Mouse (Mus musculus): Measurements from ENCODE around the gene Prom2.

Prom2 gene

DNA sequence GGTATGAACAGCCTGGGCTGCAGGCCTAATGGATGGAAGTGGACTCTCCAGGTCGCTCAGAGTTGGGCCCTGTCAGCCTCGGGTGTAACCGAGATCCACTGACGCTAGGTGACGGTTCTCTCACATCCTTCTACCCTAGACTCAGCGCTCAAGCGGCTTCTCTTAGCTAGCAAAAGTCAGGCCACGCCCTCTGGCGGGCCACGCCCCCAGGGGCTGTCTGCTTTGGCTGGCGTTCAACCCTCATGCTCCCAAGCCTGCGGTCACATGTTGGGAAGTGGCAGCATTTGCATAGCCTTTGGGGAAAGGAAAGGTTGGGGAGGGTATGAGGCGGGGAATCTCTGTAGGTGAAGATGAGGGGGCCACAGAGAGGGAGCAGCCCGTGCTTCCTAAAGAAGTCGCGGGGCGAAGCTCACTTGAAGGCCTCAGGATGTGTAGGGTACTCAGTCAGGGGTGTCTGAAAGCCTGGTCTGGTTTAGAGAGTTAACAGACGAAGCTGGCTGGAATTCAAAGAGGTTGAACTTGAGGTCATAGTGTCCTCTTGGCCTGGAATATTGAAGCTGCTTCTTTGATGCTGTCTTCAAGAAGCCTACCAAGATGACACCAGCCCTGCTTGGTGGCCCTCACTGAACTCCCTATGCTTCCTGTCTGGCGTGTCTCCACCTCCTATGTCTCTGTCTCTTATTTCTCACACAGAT is 56.6 kb downstream of the Prom2 start:
- DNase-seq (ENCODE audit: low spot score in 2 of 2) = peak in 1 of 2 experiments; percentile 52

GRCm38 (mm10) chr2:127483001-127483400 is 58.3 kb downstream of the Prom2 start:
- no peak for DNase-seq (ENCODE audit: low spot score in 2 of 2)

DNA sequence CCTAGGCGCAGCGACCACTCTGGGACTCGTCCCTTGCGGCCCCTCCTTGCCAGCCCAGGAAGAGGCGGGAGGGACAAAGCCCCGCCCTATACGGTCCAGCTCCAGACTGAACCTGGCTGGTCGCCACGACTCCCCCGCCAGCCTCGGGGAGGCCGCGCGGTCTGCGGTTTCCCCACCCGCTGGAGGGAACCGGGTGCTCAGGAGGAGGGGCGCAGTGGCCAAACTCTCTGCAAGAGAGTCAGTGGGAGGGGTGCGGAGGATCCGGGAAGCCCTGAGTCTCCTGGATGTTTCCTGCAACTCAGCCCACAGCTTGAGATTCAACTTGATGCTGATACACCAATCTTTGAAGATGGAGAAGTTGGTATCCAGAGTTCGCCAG is 58.7 kb downstream of the Prom2 start:
- DNase-seq (ENCODE audit: low spot score in 2 of 2) = no peak

- DNase-seq (ENCODE audit: low spot score in 2 of 2) = no peak
Observed at GRCm38 (mm10) chr2:127481841-127482532, 59.3 kb downstream of the Prom2 start.

DNA sequence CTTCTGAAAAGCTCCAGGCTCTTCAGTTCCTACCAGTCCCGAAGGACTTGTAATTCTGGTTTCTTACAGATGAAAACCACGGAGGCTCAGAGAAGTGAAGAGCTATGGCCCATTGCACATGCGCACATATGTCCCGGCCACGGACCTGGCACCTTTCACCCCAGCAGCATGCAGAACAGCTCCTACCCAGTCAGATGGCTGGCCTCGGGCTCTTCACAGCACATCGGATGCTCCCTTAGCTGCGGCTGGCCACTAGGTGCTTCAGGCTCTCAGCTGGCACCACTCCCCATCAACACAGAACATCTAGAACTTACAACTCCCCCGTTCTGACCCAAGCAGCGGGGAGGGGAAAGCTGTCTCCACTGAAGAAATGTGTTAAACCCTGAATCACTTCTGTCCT is 61.5 kb downstream of the Prom2 start:
- DNase-seq (ENCODE audit: low spot score in 2 of 2) = no peak

GRCm38 (mm10) chr2:127479210-127479609 is 62.1 kb downstream of the Prom2 start:
- no peak for DNase-seq (ENCODE audit: low spot score in 2 of 2)
